Mouse (Mus musculus) limb, embryonic 10.5 days (tissue): ENCODE measurements around the gene Dock2. TPM values are rescaled to one million over a fixed set of nuclear protein-coding genes. Genes with fewer than 3 reads are reported as not detected.
A peak's percentile ranks its signal among the peaks of the same experiment; 100 is the strongest.

Source experiments
- DNase-seq: peaks from one replicate; pipeline ENCODE4 v3.0.0-alpha.2; 2017; ENCODE audit warnings: low spot score
- H3K27ac ChIP-seq: fragments of 300-500 bp; sonication (generic); 2 replicates; pipeline ENCODE4 v1.5.1; 2016; ENCODE audit warnings: mild to moderate bottlenecking
- H3K27me3 ChIP-seq: fragments of 300-500 bp; sonication (generic); 2 replicates; pipeline ENCODE4 v1.6.1; 2016; ENCODE audit warnings: low read depth, mild to moderate bottlenecking; ENCODE audit not compliant: poor library complexity, severe bottlenecking
- H3K36me3 ChIP-seq: fragments of 300-500 bp; sonication (generic); 2 replicates; pipeline ENCODE4 v1.6.1; 2016; ENCODE audit warnings: mild to moderate bottlenecking, moderate library complexity
- H3K4me1 ChIP-seq: fragments of 300-500 bp; sonication (generic); 2 replicates; pipeline ENCODE4 v1.6.1; 2016
- H3K4me3 ChIP-seq: fragments of 300-500 bp; sonication (generic); 2 replicates; pipeline ENCODE4 v1.5.1; 2016; ENCODE audit warnings: mild to moderate bottlenecking, moderate library complexity
- H3K9me3 ChIP-seq: fragments of 300-500 bp; sonication (generic); replicated peaks from 2 replicates; pipeline ENCODE4 v1.6.1; 2016; ENCODE audit warnings: mild to moderate bottlenecking
- WGBS: fragments of 180-500 bp; shearing (Covaris S2); methylation state at CpG from one replicate; pipeline ENCODE4 v1.1.7; 2016; 5-methylcytosine and 5-hydroxymethylcytosine counted together
- polyA plus RNA-seq: library from polyadenylated mRNA; unstranded; fragments of >200 nt; fragmentation: Nextera tagmentation; extraction: Ambion mirVana; gene quantifications from 2 replicates; pipeline ENCODE4 v1.2.1, GENCODE M21; 2016

Dock2 gene
- polyA plus RNA-seq, 1 experiment from 2014 or later = 0.60 TPM

- Histone ChIP-seq H3K36me3 (no peaks in the 10 kb centered on the region), H3K4me1 (peaks cover 24% of the 10 kb centered on the region), H3K27me3 (peaks cover 3% of the 10 kb centered on the region; the same call in 1 of the 2 replicates), H3K27ac (no peak overlapping the region), H3K4me3 (no peak overlapping the region), H3K9me3 (no peaks in the 10 kb centered on the region)
- 82% methylated on average over 7 of the region's 7 CpGs for WGBS
- DNase-seq = no peak
Observed at GRCm38 (mm10) chr11:34312208-34312607, 471.5 kb downstream of the Dock2 start.

- H3K27ac ChIP-seq = no peak overlapping the region
- no peak for DNase-seq
- H3K4me3 ChIP-seq = no peak overlapping the region
- H3K36me3 ChIP-seq = no peaks in the 10 kb centered on the region
- 0 out of 2 replicates have a peak, but pooled peaks cover 3% of the 10 kb centered on the region for H3K27me3 ChIP-seq
- no peaks in the 10 kb centered on the region for H3K9me3 ChIP-seq
- peaks cover 24% of the 10 kb centered on the region for H3K4me1 ChIP-seq
- 87% methylated on average over 5 of the region's 5 CpGs for WGBS
Observed at GRCm38 (mm10) chr11:34311717-34312116, 472.0 kb downstream of the Dock2 start.

GRCm38 (mm10) chr11:34309360-34309759 lies 474.3 kb downstream of the Dock2 start:
- Histone ChIP-seq H3K36me3 (no peaks in the 10 kb centered on the region), H3K27ac (no peak overlapping the region), H3K27me3 (no peaks in the 10 kb centered on the region), H3K9me3 (no peaks in the 10 kb centered on the region), H3K4me1 (peaks cover 12% of the 10 kb centered on the region), H3K4me3 (no peak overlapping the region)
- 86% methylated on average over 2 of the region's 2 CpGs for WGBS
- DNase-seq = no peak

GRCm38 (mm10) chr11:34308731-34309130 lies 475.0 kb downstream of the Dock2 start:
- H3K9me3 ChIP-seq = no peaks in the 10 kb centered on the region
- WGBS = 93% methylated on average over 3 of the region's 3 CpGs

GRCm38 (mm10) chr11:34306231-34306630 lies 477.5 kb downstream of the Dock2 start:
- WGBS = 89% methylated on average over 3 of the region's 3 CpGs
- no peaks in the 10 kb centered on the region for H3K4me1 ChIP-seq
- H3K27ac ChIP-seq = no peak overlapping the region
- no peaks in the 10 kb centered on the region for H3K36me3 ChIP-seq
- DNase-seq = no peak
- no peaks in the 10 kb centered on the region for H3K9me3 ChIP-seq
- no peaks in the 10 kb centered on the region for H3K27me3 ChIP-seq
- no peak overlapping the region for H3K4me3 ChIP-seq

More at GRCm38 (mm10) chr11:34308731-34309130, 475.0 kb downstream of the Dock2 start:
- Histone ChIP-seq H3K4me1 (peaks cover 7% of the 10 kb centered on the region), H3K4me3 (no peak overlapping the region), H3K27ac (no peak overlapping the region), H3K27me3 (no peaks in the 10 kb centered on the region), H3K36me3 (no peaks in the 10 kb centered on the region)
- DNase-seq = no peak

- H3K36me3 ChIP-seq = no peaks in the 10 kb centered on the region
- H3K27me3 ChIP-seq = no peaks in the 10 kb centered on the region
- 94% methylated on average over 7 of the region's 7 CpGs for WGBS
- no peaks in the 10 kb centered on the region for H3K9me3 ChIP-seq
- no peak overlapping the region for H3K4me3 ChIP-seq
- no peaks in the 10 kb centered on the region for H3K4me1 ChIP-seq
- no peak overlapping the region for H3K27ac ChIP-seq
- no peak for DNase-seq
Observed at GRCm38 (mm10) chr11:34300064-34300463, 483.6 kb downstream of the Dock2 start.

GRCm38 (mm10) chr11:34299550-34299949 lies 484.1 kb downstream of the Dock2 start:
- H3K4me3 ChIP-seq = no peak overlapping the region
- no peak overlapping the region for H3K27ac ChIP-seq
- H3K9me3 ChIP-seq = no peaks in the 10 kb centered on the region
- H3K27me3 ChIP-seq = no peaks in the 10 kb centered on the region
- no peak for DNase-seq
- H3K36me3 ChIP-seq = no peaks in the 10 kb centered on the region
- 81% methylated on average over 1 of the region's 1 CpGs for WGBS
- no peaks in the 10 kb centered on the region for H3K4me1 ChIP-seq

- Histone ChIP-seq H3K9me3 (no peaks in the 10 kb centered on the region), H3K4me1 (no peaks in the 10 kb centered on the region), H3K4me3 (no peak overlapping the region), H3K36me3 (no peaks in the 10 kb centered on the region), H3K27ac (no peak overlapping the region), H3K27me3 (no peaks in the 10 kb centered on the region)
- whole genome bisulfite sequencing = 79% methylated on average over 5 of the region's 5 CpGs
- DNase-seq = no peak
Observed at GRCm38 (mm10) chr11:34297698-34298378, 485.9 kb downstream of the Dock2 start.

GRCm38 (mm10) chr11:34291304-34291703 lies 492.4 kb downstream of the Dock2 start:
- no peak for DNase-seq
- Histone ChIP-seq H3K27ac (no peak overlapping the region), H3K36me3 (no peaks in the 10 kb centered on the region), H3K9me3 (no peaks in the 10 kb centered on the region), H3K4me1 (peaks cover 6% of the 10 kb centered on the region; the same call in 1 of the 2 replicates), H3K27me3 (no peaks in the 10 kb centered on the region), H3K4me3 (no peak overlapping the region)
- 82% methylated on average over 3 of the region's 3 CpGs for WGBS

GRCm38 (mm10) chr11:34290708-34291107 lies 493.0 kb downstream of the Dock2 start:
- Histone ChIP-seq H3K36me3 (no peaks in the 10 kb centered on the region), H3K4me3 (no peak overlapping the region), H3K4me1 (peaks cover 6% of the 10 kb centered on the region; the same call in 1 of the 2 replicates), H3K27ac (no peak overlapping the region), H3K27me3 (no peaks in the 10 kb centered on the region), H3K9me3 (no peaks in the 10 kb centered on the region)
- no peak for DNase-seq
- WGBS = 39% methylated on average over 2 of the region's 2 CpGs

- no peaks in the 10 kb centered on the region for H3K27me3 ChIP-seq
- DNase-seq = no peak
Observed at GRCm38 (mm10) chr11:34290265-34290664, 493.4 kb downstream of the Dock2 start.

GRCm38 (mm10) chr11:34284124-34284808 lies 499.4 kb downstream of the Dock2 start:
- no peak for DNase-seq
- Histone ChIP-seq H3K27ac (peak overlapping the region; percentile 44), H3K36me3 (no peaks in the 10 kb centered on the region), H3K9me3 (no peaks in the 10 kb centered on the region), H3K4me1 (peaks cover 18% of the 10 kb centered on the region), H3K27me3 (0 out of 2 replicates have a peak, but pooled peaks cover 7% of the 10 kb centered on the region), H3K4me3 (no peak overlapping the region)
- WGBS = 43% methylated on average over 13 of the region's 13 CpGs

More at GRCm38 (mm10) chr11:34290265-34290664, 493.4 kb downstream of the Dock2 start:
- Histone ChIP-seq H3K4me3 (no peak overlapping the region), H3K36me3 (no peaks in the 10 kb centered on the region), H3K4me1 (peaks cover 6% of the 10 kb centered on the region; the same call in 1 of the 2 replicates), H3K9me3 (no peaks in the 10 kb centered on the region), H3K27ac (no peak overlapping the region)
- WGBS = 45% methylated on average over 4 of the region's 4 CpGs

- H3K4me3 ChIP-seq = no peak overlapping the region
- H3K27me3 ChIP-seq = no peaks in the 10 kb centered on the region
- 71% methylated on average over 3 of the region's 3 CpGs for WGBS
- H3K36me3 ChIP-seq = no peaks in the 10 kb centered on the region
- H3K4me1 ChIP-seq = peaks cover 11% of the 10 kb centered on the region
- H3K27ac ChIP-seq = no peak overlapping the region
- H3K9me3 ChIP-seq = no peaks in the 10 kb centered on the region
- no peak for DNase-seq
Observed at GRCm38 (mm10) chr11:34277047-34277445, 506.6 kb downstream of the Dock2 start.
